Mouse (Mus musculus): Measurements from ENCODE around the gene Smap2. TPM values are rescaled to one million over a fixed set of nuclear protein-coding genes. Genes with fewer than 3 reads are reported as not detected.

Gene Smap2
- polyA plus RNA-seq (2021; fragmentation: Nextera tagmentation): 19.2 and 20.1 TPM in 2 replicates
- long read RNA-seq, experiment 1, transcript Smap2-201 (10 exons, 2,905 nt): major isoform, 8 of 44 reads
- long read RNA-seq, experiment 1, partial matches to known transcripts: 36 of 44 reads
- long read RNA-seq, experiment 1, other reads (novel, unspliced or antisense): 0 of 44 reads
- long read RNA-seq, experiment 2, transcript Smap2-201 (10 exons, 2,905 nt): major isoform, 85 of 119 reads
- long read RNA-seq, experiment 2, partial matches to known transcripts: 31 of 119 reads
- long read RNA-seq, experiment 2, other reads (novel, unspliced or antisense): 3 of 119 reads

GRCm38 (mm10) chr4:121016928-121017657 is at the start of gene Smap2:
Smap2 (minus strand) TSS chr4:121017247.

GRCm38 (mm10) chr4:121039331-121040115 is 22.5 kb upstream of the Smap2 start, which contains the start of gene Col9a2:
Col9a2 (plus strand) TSS chr4:121039385.

DNA sequence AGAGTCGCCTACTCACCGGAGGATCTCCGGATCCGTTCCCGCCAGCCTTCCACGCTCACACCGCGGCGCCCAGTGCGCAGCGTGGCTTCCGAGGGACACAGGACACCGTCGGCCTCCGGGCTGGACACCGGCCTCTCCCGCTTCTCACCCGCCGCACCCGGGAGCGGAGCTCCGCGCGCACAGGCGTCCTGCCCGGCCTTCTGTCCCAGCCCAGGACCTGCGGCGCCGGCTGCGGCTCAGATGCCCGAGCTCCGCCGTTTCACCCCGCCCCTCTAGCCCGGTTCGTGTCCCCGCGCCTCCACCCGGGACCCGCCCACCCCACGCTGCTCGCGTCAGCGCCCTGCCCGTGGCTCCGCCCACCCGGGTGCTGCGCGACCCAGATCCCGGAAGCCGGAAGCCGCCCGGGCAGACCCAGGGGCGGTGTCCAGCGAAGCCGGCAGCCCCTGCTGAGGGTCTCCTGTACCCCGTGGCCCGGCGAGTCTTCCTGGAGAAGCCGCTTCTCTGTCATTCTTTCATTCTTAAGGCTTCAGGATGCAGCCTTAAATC is 65.5 kb downstream of the Smap2 start, which contains the start of gene Zfp69:
Gene Zfp69, minus strand, starts transcription at position 272 of the 546 bp plus-strand sequence.

GRCm38 (mm10) chr4:120924554-120925299 is 92.3 kb downstream of the Smap2 start, which contains the start of gene Exo5:
Exo5 (minus strand) TSS chr4:120925017.

Small RNA genes within 50 kb of the gene (microRNA-seq; reads per million reads assigned to microRNA genes)
- 1.5 reads per million for gene Mir7015

Other genes starting within 250 kb of the Smap2 start
- gene Nfyc, start 185.7 kb downstream of the Smap2 start, polyA plus RNA-seq (2021; fragmentation: Nextera tagmentation): 75.2 and 81.5 TPM in 2 replicates
- gene Rims3, start 162.4 kb downstream of the Smap2 start, polyA plus RNA-seq (2021; fragmentation: Nextera tagmentation): 3.6 and 5.8 TPM in 2 replicates
- gene Exo5, start 92.2 kb downstream of the Smap2 start, polyA plus RNA-seq (2021; fragmentation: Nextera tagmentation): 8.4 and 8.6 TPM in 2 replicates
- 1.0 and 1.7 TPM in 2 replicates for gene Zfp69, start 65.5 kb downstream of the Smap2 start, polyA plus RNA-seq (2021; fragmentation: Nextera tagmentation)
- 2.1 and 2.3 TPM in 2 replicates for gene Col9a2, start 22.1 kb upstream of the Smap2 start, polyA plus RNA-seq (2021; fragmentation: Nextera tagmentation)
- 6.8 and 9.4 TPM in 2 replicates for gene Zmpste24, start 81.0 kb upstream of the Smap2 start, polyA plus RNA-seq (2021; fragmentation: Nextera tagmentation)
- not detected in 2 replicates for gene Tmco2, start 92.0 kb upstream of the Smap2 start, polyA plus RNA-seq (2021; fragmentation: Nextera tagmentation)
- gene Rlf, start 197.8 kb upstream of the Smap2 start, polyA plus RNA-seq (2021; fragmentation: Nextera tagmentation): 6.3 and 8.2 TPM in 2 replicates

Data from layer of hippocampus, adult 6 months (tissue).